Mouse (Mus musculus) heart, postnatal 36 days (tissue): ENCODE results near the gene Th. TPM values are rescaled to one million over a fixed set of nuclear protein-coding genes. Genes with fewer than 3 reads are reported as not detected.

Source experiments
- DNase-seq, 2 experiments: peaks; one replicate each; pipeline ENCODE4 v3.0.0; 2021 to 2022
- intact Hi-C: fragments of 180-260 bp; cut with DNase I; formaldehyde crosslinking; loops from one replicate; pipeline ENCODE4 v1.15.1; 2025
- total RNA-seq, 2 experiments: library from RNA; stranded (reverse); gene quantifications; 2 replicates each; pipeline ENCODE4 v1.2.3; 2021

Gene Th
- total RNA-seq, 2 experiments from 2014 or later = not detected

- no peak for DNase-seq
- intact Hi-C loops = no loop called here
Observed at GRCm38 (mm10) chr7:142904331-142904730, 26.6 kb downstream of the Th start.

- intact Hi-C loops = no loop called here
Observed at GRCm38 (mm10) chr7:142902931-142903330, 28.0 kb downstream of the Th start.

GRCm38 (mm10) chr7:142901774-142902173, 29.2 kb downstream of the Th start:
- no peak for DNase-seq
- intact Hi-C loops = no loop called here

More at GRCm38 (mm10) chr7:142902931-142903330, 28.0 kb downstream of the Th start:
- no peak for DNase-seq

GRCm38 (mm10) chr7:142899872-142900271, 31.1 kb downstream of the Th start:
- intact Hi-C loops = loop anchor here (5.0 kb wide), 1 partner anchor 252 kb away; no protein-coding TSS in a partner anchor
- no peak for DNase-seq

- DNase-seq = no peak
- intact Hi-C loops = loop anchor here (5.0 kb wide), 1 partner anchor 255 kb away; no protein-coding TSS in a partner anchor
Observed at GRCm38 (mm10) chr7:142897471-142897870, 33.5 kb downstream of the Th start.

GRCm38 (mm10) chr7:142895901-142896665, 34.8 kb downstream of the Th start:
- DNase-seq = no peak
- intact Hi-C loops = loop anchor here (2.0 to 5.0 kb wide), 2 partner anchors 111 to 256 kb away; no protein-coding TSS in a partner anchor

- intact Hi-C loops = loop anchor here (2.0 to 5.0 kb wide), 2 partner anchors 111 to 257 kb away; no protein-coding TSS in a partner anchor
- no peak for DNase-seq
Observed at GRCm38 (mm10) chr7:142895223-142895840, 35.6 kb downstream of the Th start.

GRCm38 (mm10) chr7:142894669-142895068, 36.3 kb downstream of the Th start:
- DNase-seq = peak; percentile 83 to 89
- intact Hi-C loops = loop anchor here (1.0 to 5.0 kb wide), 4 partner anchors 25 to 258 kb away; no protein-coding TSS in a partner anchor

GRCm38 (mm10) chr7:142893721-142894639, 36.9 kb downstream of the Th start:
- DNase-seq = no peak
- intact Hi-C loops = loop anchor here (1.0 to 2.0 kb wide), 3 partner anchors 25 to 192 kb away; no protein-coding TSS in a partner anchor

- DNase-seq = no peak
- intact Hi-C loops = no loop called here
Observed at GRCm38 (mm10) chr7:142893296-142893695, 37.6 kb downstream of the Th start.

- intact Hi-C loops = no loop called here
- no peak for DNase-seq
Observed at GRCm38 (mm10) chr7:142869419-142870163, 61.3 kb downstream of the Th start.

- intact Hi-C loops = loop anchor here (2.0 kb wide), 1 partner anchor 52 kb away; no protein-coding TSS in a partner anchor
Observed at GRCm38 (mm10) chr7:142850681-142851080, 80.2 kb downstream of the Th start.

More at GRCm38 (mm10) chr7:142850681-142851080, 80.2 kb downstream of the Th start:
- DNase-seq = peak; percentile 3 to 9

Other genes starting within 250 kb of the Th start
- gene Ins2, start 187.7 kb downstream of the Th start, total RNA-seq = not detected
- not detected for gene Ascl2, start 38.1 kb upstream of the Th start, total RNA-seq
- under 1 TPM; 0.28 to 0.46 TPM for gene Tspan32, start 73.9 kb upstream of the Th start, total RNA-seq
- gene Cd81, start 121.6 kb upstream of the Th start, total RNA-seq = 100 to 1,000 TPM; 398 to 441 TPM
- 10 to 100 TPM; 15.3 TPM for gene Tssc4, start 138.1 kb upstream of the Th start, total RNA-seq
- gene Trpm5, start 163.5 kb upstream of the Th start, total RNA-seq = not detected
- gene Kcnq1, start 175.2 kb upstream of the Th start, total RNA-seq = 10 to 100 TPM; 34.3 to 37.1 TPM